13 mouse cellular contexts compared by ENCODE assay signal in the genomic region with DNA sequence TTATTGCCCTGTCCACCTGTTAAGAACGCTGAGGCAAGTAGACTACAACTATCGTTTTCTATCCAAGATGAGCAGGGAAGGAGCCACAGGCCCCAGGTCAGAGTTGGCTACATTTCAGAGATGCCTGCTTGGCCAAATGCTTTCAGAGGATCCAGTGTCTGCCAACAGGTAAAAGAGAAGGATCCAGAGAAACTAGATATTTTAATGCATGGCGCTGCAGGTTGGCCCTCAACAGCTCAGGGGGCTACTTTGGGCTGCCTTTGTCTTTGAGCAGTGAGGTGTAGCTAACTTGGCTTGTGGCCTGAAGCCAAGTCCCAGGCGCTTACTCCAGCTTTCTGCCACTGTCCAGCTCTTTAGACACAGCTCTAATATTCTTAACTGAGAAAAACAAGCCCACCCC. TPM values are rescaled to one million over a fixed set of nuclear protein-coding genes. Genes with fewer than 3 reads are reported as not detected.
DNase-seq lines count a peak whose midpoint lies in the region; ATAC-seq and TF ChIP-seq lines count a peak whose summit lies in the region.
"Had no signal": no experiment of that assay in that cellular context is flagged by ENCODE, and none has a peak within 500 bp of the region (broad histone marks: within the 10 kb centered on the region; RNA-seq: fewer than 3 reads in every experiment).

No protein-coding gene starts in this region.

- no peaks in the 10 kb centered on the region for H3K9me3 ChIP-seq in hindbrain, postnatal 0 days (ENCODE audit: low read length)
- no peaks in the 10 kb centered on the region for H3K9me3 ChIP-seq in hindbrain, embryonic 12.5 days (replicated peaks)
- H3K9me3 ChIP-seq: liver, embryonic 15.5 days had no signal

- H3K27ac ChIP-seq in hindbrain, postnatal 0 days = peak overlapping the region; percentile 23; the same call in 1 of the 2 replicates
- no peak overlapping the region for H3K27ac ChIP-seq in hindbrain, embryonic 12.5 days
- H3K27ac ChIP-seq: liver, embryonic 15.5 days had no signal

- no peaks in the 10 kb centered on the region for H3K36me3 ChIP-seq in hindbrain, postnatal 0 days (ENCODE audit: insufficient read depth, low read length)
- H3K36me3 ChIP-seq in hindbrain, embryonic 12.5 days = no peaks in the 10 kb centered on the region
- H3K36me3 ChIP-seq: liver, embryonic 15.5 days had no signal

- ATAC-seq in hindbrain, postnatal 0 days = no peak
- ATAC-seq in hindbrain, embryonic 12.5 days (ENCODE audit: low FRiP score) = no peak
- ATAC-seq: intestine, postnatal 0 days had no signal

- H3K4me2 ChIP-seq in hindbrain, postnatal 0 days (ENCODE audit: low read depth, low read length) = no peak overlapping the region
- no peak overlapping the region for H3K4me2 ChIP-seq in hindbrain, embryonic 12.5 days (replicated peaks)
- H3K4me2 ChIP-seq: liver, embryonic 15.5 days had no signal

- H3K4me1 ChIP-seq in hindbrain, postnatal 0 days (ENCODE audit: insufficient read depth, low read length) = peaks cover 63% of the 10 kb centered on the region
- peaks cover 39% of the 10 kb centered on the region for H3K4me1 ChIP-seq in hindbrain, embryonic 12.5 days

- no peak overlapping the region for H3K4me3 ChIP-seq in hindbrain, postnatal 0 days (ENCODE audit: low read length)
- H3K4me3 ChIP-seq in hindbrain, embryonic 12.5 days = no peak overlapping the region
- H3K4me3 ChIP-seq: liver, embryonic 15.5 days had no signal

- TF ChIP-seq CTCF in hindbrain, postnatal 0 days (IDR thresholded peaks at IDR 0.05; ENCODE audit: low read depth) = no peak

- 54% methylated on average over 4 of the region's 4 CpGs for WGBS in hindbrain, postnatal 0 days
- WGBS in hindbrain, embryonic 12.5 days = 71% methylated on average over 4 of the region's 4 CpGs

- intact Hi-C loops in heart, postnatal 10 days (cut with DNase I) = no loop called here

- no peak overlapping the region for H3K9ac ChIP-seq in hindbrain, postnatal 0 days (replicated peaks; ENCODE audit: low read length)
- no peak overlapping the region for H3K9ac ChIP-seq in hindbrain, embryonic 12.5 days
- H3K9ac ChIP-seq: liver, embryonic 15.5 days had no signal

- no peaks in the 10 kb centered on the region for H3K27me3 ChIP-seq in hindbrain, postnatal 0 days (ENCODE audit: insufficient read depth, low read length)
- peaks cover 21% of the 10 kb centered on the region for H3K27me3 ChIP-seq in hindbrain, embryonic 12.5 days

- peak; percentile 70 for DNase-seq in hindbrain, postnatal 0 days (ENCODE audit: low spot score)
- peak; percentile 17 for DNase-seq in right cerebral cortex, postnatal 4 days
- DNase-seq in right cerebral cortex, postnatal 25 days = no peak
- peak; percentile 57 to 62 for DNase-seq in cerebellum, postnatal 36 days
- DNase-seq in heart, postnatal 10 days = no peak
- DNase-seq in right cerebral cortex, postnatal 10 days (ENCODE audit: low spot score in 2 of 2) = no peak
- DNase-seq: adrenal gland, postnatal 14 days; heart, postnatal 4 days; lung, postnatal 36 days; thymus, adult 18-20 months had no signal

RNA-seq across cellular contexts. Expression of a gene that starts 10.0 kb away (rescaled TPM):
- 41.0 and 41.3 TPM in 2 replicates for total RNA-seq in hindbrain, postnatal 0 days (2014; rRNA removed)
- polyA plus RNA-seq in hindbrain, postnatal 0 days (2015; fragmentation: Nextera tagmentation; extraction: Ambion mirVana) = 28.0 and 28.6 TPM in 2 replicates
- polyA plus RNA-seq in hindbrain, embryonic 12.5 days (2016; fragmentation: Nextera tagmentation; extraction: Ambion mirVana) = 14.6 and 17.2 TPM in 2 replicates
- total RNA-seq in heart, postnatal 10 days (2021) = 1 to 10 TPM; 2.9 to 3.7 TPM

Comparison
In these comparisons a context has a peak if more than half of its experiments do, and no peak if none do; other contexts are left out.
1. DNase-seq: peak in hindbrain, postnatal 0 days (single experiment), right cerebral cortex, postnatal 4 days (single experiment) and cerebellum, postnatal 36 days (2 of 2); none in right cerebral cortex, postnatal 25 days (single experiment), heart, postnatal 10 days (0 of 2) and right cerebral cortex, postnatal 10 days (0 of 2).